Comparison of ENCODE assay signal across 7 mouse cellular contexts in genomic region chr17:73009962-73010361, GRCm38 (mm10).
DNase-seq lines count a peak whose midpoint lies in the region; ATAC-seq and TF ChIP-seq lines count a peak whose summit lies in the region.

No protein-coding gene starts in this region.

- TF ChIP-seq CTCF in left cerebral cortex, adult 2 months (IDR thresholded peaks at IDR 0.05), result no peak

- ATAC-seq in granulocyte monocyte progenitor cell, adult 5-6 weeks (replicated peaks; ENCODE audit: poor library complexity, severe bottlenecking), result no peak

- no peak overlapping the region for H3K27ac ChIP-seq in left cerebral cortex, adult 2 months

- no peak overlapping the region for H3K4me3 ChIP-seq in left cerebral cortex, adult 2 months

- DNase-seq in spleen, adult 12 weeks (ENCODE audit: low spot score), result peak; percentile 19
- DNase-seq in spleen, postnatal 10 days (ENCODE audit: low spot score in 2 of 2), result no peak
- DNase-seq in adrenal gland, postnatal 25 days, result peak; percentile 38
- DNase-seq in heart, postnatal 36 days, result peak; percentile 57
- DNase-seq in lung, postnatal 25 days (ENCODE audit: low spot score), result peak; percentile 70
- DNase-seq in left cerebral cortex, adult 2 months (ENCODE audit: extremely low spot score in 1 of 2, low spot score in 2 of 2), result no peak

- intact Hi-C loops in heart, postnatal 36 days (cut with DNase I), result loop anchor here (1.0 to 10.0 kb wide), 3 partner anchors 91 to 285 kb away; partner anchors contain the start of gene Lbh
- intact Hi-C loops in left cerebral cortex, adult 2 months (cut with DNase I), result loop anchor here (1.0 to 5.0 kb wide), 2 partner anchors 93 to 120 kb away; partner anchors contain the start of gene Lbh

Comparison
In these comparisons a context has a peak if more than half of its experiments do, and no peak if none do; other contexts are left out.
1. DNase-seq: peak in spleen, adult 12 weeks (single experiment), adrenal gland, postnatal 25 days (single experiment), heart, postnatal 36 days (2 of 2) and lung, postnatal 25 days (single experiment); none in spleen, postnatal 10 days (0 of 2) and left cerebral cortex, adult 2 months (0 of 2).